Mouse (Mus musculus) urinary bladder, postnatal 10 days (tissue): ENCODE results near the gene Mgat5.

Experiments used
- DNase-seq: peaks from one replicate; pipeline ENCODE4 v3.0.0; 2022; ENCODE audit warnings: low spot score

The Mgat5 gene

GRCm38 (mm10) chr1:127437091-127437490 is 232.3 kb downstream of the Mgat5 start:
- no peak for DNase-seq

- DNase-seq, result no peak
Observed at GRCm38 (mm10) chr1:127439452-127439891, 234.7 kb downstream of the Mgat5 start.

DNA sequence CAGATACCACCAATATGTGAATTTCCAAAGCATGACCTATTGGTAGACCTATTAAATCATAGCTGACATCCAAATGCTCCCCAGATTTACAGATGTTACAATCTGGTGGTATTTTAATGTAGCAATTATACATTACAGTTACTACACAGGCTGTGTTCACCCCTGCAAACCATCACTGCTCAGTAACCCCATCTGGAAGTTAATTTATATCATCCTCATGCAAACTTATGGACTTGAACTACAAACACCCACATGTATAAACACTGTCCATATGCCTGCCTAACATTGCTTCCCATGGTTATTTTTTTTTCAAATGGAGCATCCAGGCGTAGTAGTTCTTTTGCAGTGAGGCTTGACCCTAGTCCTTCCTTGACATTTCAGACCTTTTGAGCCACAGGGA is 236.2 kb downstream of the Mgat5 start:
- DNase-seq, result no peak

- DNase-seq, result no peak
Observed at GRCm38 (mm10) chr1:127441736-127442135, 236.9 kb downstream of the Mgat5 start.

GRCm38 (mm10) chr1:127442880-127443877 is 238.4 kb downstream of the Mgat5 start:
- DNase-seq, result no peak

GRCm38 (mm10) chr1:127444836-127445485 is 240.1 kb downstream of the Mgat5 start:
- DNase-seq, result no peak

DNA sequence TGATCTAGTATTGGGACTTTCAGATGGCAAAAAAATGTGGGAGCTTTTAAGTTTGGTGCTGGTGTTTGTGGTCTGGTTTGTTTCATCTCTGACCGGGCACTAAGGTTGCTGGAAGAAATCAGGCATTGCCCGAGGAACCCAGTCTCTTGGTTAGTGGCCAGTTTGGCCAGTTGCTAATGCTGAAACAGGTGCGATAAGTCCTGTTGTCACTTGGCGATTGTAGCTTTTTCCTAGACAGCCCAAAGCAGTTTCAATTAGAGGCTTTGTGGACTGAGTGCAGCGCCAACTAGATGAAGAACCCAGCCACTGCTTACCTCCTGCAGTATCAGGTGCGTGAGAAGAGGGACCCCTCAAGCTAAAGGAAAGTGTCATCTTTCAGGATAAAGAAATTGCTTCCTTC is 248.6 kb downstream of the Mgat5 start:
- DNase-seq, result no peak

DNA sequence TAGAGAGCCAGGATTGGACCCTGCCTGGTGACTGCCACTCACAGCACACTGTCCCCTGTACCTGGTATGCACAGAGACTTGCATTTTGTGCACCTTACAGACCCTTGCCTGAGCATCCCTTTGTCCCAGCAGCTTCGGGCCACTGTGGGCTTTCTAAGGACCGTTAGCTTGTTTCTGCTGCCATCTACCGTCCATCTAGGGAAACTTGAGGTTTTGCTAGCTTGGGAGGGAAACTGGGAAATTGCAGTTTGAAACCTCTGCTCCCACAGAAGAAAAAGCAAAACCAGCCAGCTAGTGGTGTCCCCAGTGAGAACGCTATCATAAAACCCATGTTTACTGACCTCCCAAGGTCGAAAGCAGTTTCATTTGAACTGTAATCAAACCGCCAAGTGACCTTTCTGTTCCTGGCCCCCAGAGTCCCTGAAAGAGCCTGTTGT is 254.2 kb downstream of the Mgat5 start:
- DNase-seq, result no peak

GRCm38 (mm10) chr1:127459576-127459975 is 254.8 kb downstream of the Mgat5 start:
- no peak for DNase-seq

- no peak for DNase-seq
Observed at GRCm38 (mm10) chr1:127461017-127461416, 256.2 kb downstream of the Mgat5 start.

- DNase-seq, result no peak
Observed at GRCm38 (mm10) chr1:127464041-127464440, 259.2 kb downstream of the Mgat5 start.

- DNase-seq, result no peak
Observed at GRCm38 (mm10) chr1:127465292-127465691, 260.5 kb downstream of the Mgat5 start.

- no peak for DNase-seq
Observed at GRCm38 (mm10) chr1:127467238-127467637, 262.4 kb downstream of the Mgat5 start.

GRCm38 (mm10) chr1:127470175-127470574 is 265.4 kb downstream of the Mgat5 start:
- no peak for DNase-seq

DNA sequence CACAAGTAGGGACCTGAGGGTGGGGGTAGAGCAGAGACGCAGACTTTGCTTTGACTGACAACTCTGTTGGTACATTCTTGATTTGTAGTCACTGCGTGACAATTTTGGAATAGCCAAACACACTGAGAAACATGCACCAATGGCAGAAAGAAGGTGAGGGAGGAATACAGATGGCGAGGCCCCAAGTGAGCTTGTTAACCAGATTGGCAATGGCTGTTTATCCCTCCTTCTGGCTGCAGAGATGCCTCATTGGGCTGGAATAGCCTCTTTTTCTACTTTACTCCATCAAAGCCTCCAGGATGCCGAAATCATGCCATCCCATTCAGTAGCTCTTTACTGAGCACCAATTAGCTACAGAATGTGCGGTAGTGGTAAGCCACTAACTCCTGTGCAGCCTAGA is 270.9 kb downstream of the Mgat5 start:
- no peak for DNase-seq

- DNase-seq, result no peak
Observed at GRCm38 (mm10) chr1:127482911-127483310, 278.1 kb downstream of the Mgat5 start.

GRCm38 (mm10) chr1:127484188-127484587 is 279.4 kb downstream of the Mgat5 start:
- no peak for DNase-seq

GRCm38 (mm10) chr1:127484826-127485225 is 280.0 kb downstream of the Mgat5 start:
- DNase-seq, result no peak

DNA sequence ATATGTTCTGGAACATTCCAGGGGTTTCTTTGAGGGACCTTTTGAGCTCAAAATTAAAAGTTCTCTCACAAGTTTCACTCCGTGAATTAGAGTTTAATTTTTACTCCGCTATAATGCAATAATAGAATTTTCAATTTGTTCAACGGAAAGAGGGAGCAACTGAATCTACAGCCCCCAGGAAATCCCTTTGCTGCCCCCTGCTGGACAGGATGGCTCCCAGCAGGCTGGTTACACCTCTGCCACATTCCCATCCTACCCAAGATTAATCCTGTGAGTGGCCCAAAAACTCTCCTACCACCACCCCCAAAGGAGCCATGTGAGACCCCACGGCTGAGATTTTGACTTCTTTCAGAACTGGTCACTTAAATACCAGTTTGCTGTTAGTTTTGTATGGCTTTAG is 282.3 kb downstream of the Mgat5 start:
- no peak for DNase-seq

DNA sequence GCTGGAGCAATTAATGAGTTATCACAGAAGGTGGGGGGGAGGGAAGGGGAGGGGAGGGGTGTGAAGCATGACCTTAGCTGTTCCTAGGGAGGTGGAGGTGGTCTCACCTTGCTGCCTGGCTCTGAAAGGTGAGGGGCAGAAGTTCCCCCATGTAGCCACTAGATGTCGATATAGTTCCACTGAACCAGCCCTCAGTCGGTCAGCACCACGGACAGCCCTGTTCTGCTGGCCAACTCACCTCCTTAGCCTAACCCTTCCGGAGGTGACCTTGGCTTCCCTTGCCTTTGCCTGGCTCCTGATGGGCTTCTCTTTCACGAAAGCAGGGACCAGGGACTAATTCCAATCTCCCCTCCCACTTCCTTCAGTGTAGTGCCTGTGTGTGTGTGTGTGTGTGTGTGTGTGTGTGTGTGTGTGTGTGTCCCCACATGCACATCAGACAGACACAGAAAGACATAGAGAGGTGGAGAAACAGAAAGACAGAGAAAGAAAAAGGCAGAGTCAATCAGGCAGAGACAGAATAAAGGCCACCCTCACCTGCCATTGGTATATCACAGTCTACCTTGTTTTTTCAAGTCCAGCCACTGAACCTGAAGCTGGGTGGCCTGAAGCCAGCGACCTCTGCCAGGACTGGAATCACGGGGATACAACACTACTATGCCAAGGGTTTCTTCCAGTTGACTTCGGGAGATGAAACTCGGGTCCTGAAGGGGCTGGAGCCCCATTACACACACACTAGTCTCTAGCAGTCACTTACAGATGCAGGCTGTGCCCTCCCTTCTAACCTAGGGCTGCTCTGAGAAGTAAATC is 292.1 kb downstream of the Mgat5 start:
- DNase-seq, result no peak

GRCm38 (mm10) chr1:127498746-127499145 is 293.9 kb downstream of the Mgat5 start:
- no peak for DNase-seq

DNA sequence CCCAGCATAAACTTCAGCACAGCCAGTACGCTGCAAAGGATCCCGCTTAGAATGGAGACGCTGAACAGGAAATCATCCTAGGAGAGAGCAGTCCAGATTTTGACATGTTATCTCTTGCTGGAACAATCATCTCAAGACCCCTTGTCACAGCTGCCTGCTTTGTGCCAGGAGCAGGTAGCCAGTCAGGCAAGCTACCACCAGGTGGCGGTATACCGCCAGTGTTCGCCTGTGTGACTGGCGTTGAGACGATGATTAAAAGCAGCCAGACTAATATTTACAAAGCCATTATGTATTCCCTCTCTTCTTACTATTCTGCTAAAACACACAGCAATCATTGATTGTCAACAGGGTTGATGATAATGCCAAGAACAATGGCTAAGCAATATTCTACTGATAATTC is 295.4 kb downstream of the Mgat5 start:
- DNase-seq, result peak; percentile 37
